Mouse (Mus musculus) midbrain, postnatal 0 days (tissue): ENCODE data around the gene Daw1. TPM values are rescaled to one million over a fixed set of nuclear protein-coding genes. Genes with fewer than 3 reads are reported as not detected.

ENCODE experiments used
- ATAC-seq: fragments of 200-750 bp; cut with Nextera tagmentation; 2 replicates; pipeline ENCODE4 v1.8.0; 2017; ENCODE audit warnings: moderate number of reproducible peaks, mild to moderate bottlenecking, moderate TSS enrichment, moderate library complexity; ENCODE audit not compliant: low FRiP score
- DNase-seq: peaks from one replicate; pipeline ENCODE4 v3.0.0-alpha.2; 2015; ENCODE audit warnings: low spot score
- H3K27ac ChIP-seq: fragments of 300-500 bp; sonication (generic); 2 replicates; pipeline ENCODE4 v1.5.1; 2014; ENCODE audit warnings: low read depth, mild to moderate bottlenecking, low read length, mixed read lengths
- H3K27me3 ChIP-seq: fragments of 300-500 bp; sonication (generic); 2 replicates; pipeline ENCODE4 v1.6.1; 2014; ENCODE audit warnings: low read length, control low read depth, mixed read lengths; ENCODE audit not compliant: insufficient read depth
- H3K36me3 ChIP-seq: fragments of 300-500 bp; sonication (generic); 2 replicates; pipeline ENCODE4 v1.6.1; 2014; ENCODE audit warnings: low read length, control low read depth, mixed read lengths; ENCODE audit not compliant: insufficient read depth
- H3K4me1 ChIP-seq: fragments of 300-500 bp; sonication (generic); 2 replicates; pipeline ENCODE4 v1.6.1; 2014; ENCODE audit warnings: mild to moderate bottlenecking, control low read depth, antibody characterized with exemption, low read length, mixed read lengths; ENCODE audit not compliant: insufficient read depth
- H3K4me2 ChIP-seq: fragments of 300-500 bp; sonication (generic); 2 replicates; pipeline ENCODE4 v1.6.1; 2014; ENCODE audit warnings: low read depth, mild to moderate bottlenecking, low read length, mixed read lengths; ENCODE audit not compliant: poor library complexity, severe bottlenecking
- H3K4me3 ChIP-seq: fragments of 300-500 bp; sonication (generic); 2 replicates; pipeline ENCODE4 v1.5.1; 2014; ENCODE audit warnings: low read depth, mild to moderate bottlenecking, low read length, moderate library complexity
- H3K9ac ChIP-seq: fragments of 300-500 bp; sonication (generic); replicated peaks from 2 replicates; pipeline ENCODE4 v1.6.1; 2014; ENCODE audit warnings: mild to moderate bottlenecking, low read length, moderate library complexity, mixed read lengths; ENCODE audit not compliant: poor library complexity, severe bottlenecking
- H3K9me3 ChIP-seq: fragments of 300-500 bp; sonication (generic); 2 replicates; pipeline ENCODE4 v1.6.1; 2016; ENCODE audit warnings: low read length, control low read depth
- CTCF ChIP-seq: IDR thresholded peaks from 2 replicates; pipeline ENCODE4 v1.5.1; 2016; ENCODE audit warnings: antibody characterized with exemption, mild to moderate bottlenecking
- WGBS: fragments of 180-500 bp; shearing (Covaris S2); extraction: QIAGEN DNeasy Blood & Tissue Kit; methylation state at CpG from one replicate; pipeline ENCODE4 v1.1.7; 2014; 5-methylcytosine and 5-hydroxymethylcytosine counted together
- polyA plus RNA-seq: library from polyadenylated mRNA; unstranded; fragments of >200 nt; fragmentation: Nextera tagmentation; extraction: Ambion mirVana; gene quantifications from 2 replicates; pipeline ENCODE4 v1.2.1, GENCODE M21; 2015
- total RNA-seq: library from RNA; depleted of rRNA; stranded (reverse); fragments of >200 nt; gene quantifications from 2 replicates; pipeline ENCODE4 v1.2.3, GENCODE M21; 2014; rRNA removed

Gene Daw1
- total and polyA plus RNA-seq, 2 experiments from 2014 or later, result 0.88 to 1.7 TPM

DNA sequence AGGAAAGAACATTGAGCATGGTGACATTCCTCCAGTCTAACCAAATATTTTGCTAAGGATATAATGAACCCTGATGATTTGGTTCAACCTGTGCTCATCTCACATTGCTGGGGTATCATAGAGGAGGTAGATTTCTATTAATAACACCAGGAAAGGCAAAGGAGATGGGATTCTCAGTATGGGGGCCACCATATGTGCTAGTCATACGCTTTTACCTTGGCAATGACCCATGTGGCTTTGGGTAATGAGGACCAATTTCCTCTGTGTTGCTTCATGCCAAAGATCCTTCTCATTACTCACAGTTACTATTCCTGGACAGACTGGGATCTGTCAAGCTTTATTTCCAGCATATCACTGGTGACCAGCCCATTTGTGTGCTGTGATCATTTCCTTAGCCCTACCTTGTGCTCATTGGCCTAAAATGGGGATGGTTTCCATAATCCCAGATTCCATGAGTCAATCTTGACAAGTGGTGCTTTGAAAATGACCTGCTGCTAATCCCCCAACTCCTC lies 88.7 kb downstream of the Daw1 start:
- Histone ChIP-seq H3K27me3 (no peaks in the 10 kb centered on the region), H3K9ac (no peak overlapping the region), H3K4me1 (no peaks in the 10 kb centered on the region), H3K4me2 (no peak overlapping the region), H3K4me3 (no peak overlapping the region), H3K36me3 (no peaks in the 10 kb centered on the region), H3K9me3 (no peaks in the 10 kb centered on the region), H3K27ac (no peak overlapping the region)
- TF ChIP-seq CTCF, result no peak
- ATAC-seq (no peak), DNase-seq (no peak)
- WGBS, result 88% methylated on average over 1 of the region's 1 CpGs

DNA sequence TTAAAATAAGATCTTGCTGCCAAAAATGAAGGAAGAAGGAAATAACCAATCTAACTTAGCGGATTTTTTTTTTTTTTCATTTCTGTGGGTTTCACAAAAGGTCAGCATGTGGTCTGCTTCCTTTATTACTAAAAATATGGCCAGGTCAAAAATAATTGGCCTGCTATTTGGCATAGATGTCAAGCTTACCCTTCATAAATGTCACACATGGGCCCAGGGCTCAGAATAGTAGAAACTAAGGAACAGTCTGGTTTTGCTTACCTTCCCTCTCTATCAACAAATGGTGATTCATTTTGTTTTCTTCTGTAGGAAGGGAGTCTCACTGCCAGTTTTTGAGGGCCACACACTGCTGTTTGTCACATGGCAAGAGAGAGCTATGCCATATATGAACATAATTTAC lies 92.2 kb downstream of the Daw1 start:
- Histone ChIP-seq H3K4me2 (no peak overlapping the region), H3K4me3 (no peak overlapping the region), H3K4me1 (no peaks in the 10 kb centered on the region), H3K9me3 (no peaks in the 10 kb centered on the region), H3K36me3 (no peaks in the 10 kb centered on the region), H3K27ac (no peak overlapping the region), H3K27me3 (no peaks in the 10 kb centered on the region), H3K9ac (no peak overlapping the region)
- ATAC-seq, result no peak
- no peak for DNase-seq
- TF ChIP-seq CTCF, result no peak
- WGBS, result 76% methylated on average over 1 of the region's 1 CpGs

Other genes with a start within 250 kb of the Daw1 start
- gene A030005L19Rik, start 246.4 kb upstream of the Daw1 start, total RNA-seq, result 0.33 TPM in 1 of 2 replicates, not detected in the other
- 0.20 TPM in 1 of 2 replicates, not detected in the other for gene A030005L19Rik, start 246.4 kb upstream of the Daw1 start, polyA plus RNA-seq
- gene A030014E15Rik, start 234.8 kb upstream of the Daw1 start, total RNA-seq, result 0.71 TPM in 1 of 2 replicates, not detected in the other
- not detected in 2 replicates for gene A030014E15Rik, start 234.8 kb upstream of the Daw1 start, polyA plus RNA-seq
- gene Gm6217, start 228.4 kb upstream of the Daw1 start, total RNA-seq, result not detected in 2 replicates
- not detected in 2 replicates for gene Gm6217, start 228.4 kb upstream of the Daw1 start, polyA plus RNA-seq
- gene A030003K21Rik, start 216.4 kb upstream of the Daw1 start, total RNA-seq, result not detected in 2 replicates
- not detected in 2 replicates for gene A030003K21Rik, start 216.4 kb upstream of the Daw1 start, polyA plus RNA-seq
- gene Gm7544, start 203.7 kb upstream of the Daw1 start, total RNA-seq, result not detected in 2 replicates
- gene Gm7544, start 203.7 kb upstream of the Daw1 start, polyA plus RNA-seq, result not detected in 2 replicates
- gene Gm47955, start 199.5 kb upstream of the Daw1 start, total RNA-seq, result not detected in 2 replicates
- not detected in 2 replicates for gene Gm47955, start 199.5 kb upstream of the Daw1 start, polyA plus RNA-seq
- not detected in 2 replicates for gene Gm47959, start 159.2 kb upstream of the Daw1 start, total RNA-seq
- gene Gm47959, start 159.2 kb upstream of the Daw1 start, polyA plus RNA-seq, result not detected in 2 replicates
- 0.71 and 0.99 TPM in 2 replicates for gene Slc19a3, start 121.3 kb upstream of the Daw1 start, total RNA-seq
- 0.83 and 0.90 TPM in 2 replicates for gene Slc19a3, start 121.3 kb upstream of the Daw1 start, polyA plus RNA-seq
- gene Krtap28-10, start 117.3 kb upstream of the Daw1 start, total RNA-seq, result not detected in 2 replicates
- not detected in 2 replicates for gene Krtap28-10, start 117.3 kb upstream of the Daw1 start, polyA plus RNA-seq
- not detected in 2 replicates for gene Gm47969, start 114.8 kb upstream of the Daw1 start, total RNA-seq
- not detected in 2 replicates for gene Gm47969, start 114.8 kb upstream of the Daw1 start, polyA plus RNA-seq
- not detected in 2 replicates for gene A030005K14Rik, start 100.4 kb upstream of the Daw1 start, total RNA-seq
- not detected in 2 replicates for gene A030005K14Rik, start 100.4 kb upstream of the Daw1 start, polyA plus RNA-seq
- not detected in 2 replicates for gene Krtap28-13, start 98.8 kb upstream of the Daw1 start, total RNA-seq
- gene Krtap28-13, start 98.8 kb upstream of the Daw1 start, polyA plus RNA-seq, result not detected in 2 replicates
- gene Ccl20, start 43.0 kb upstream of the Daw1 start, total RNA-seq, result not detected in 2 replicates
- not detected in 2 replicates for gene Ccl20, start 43.0 kb upstream of the Daw1 start, polyA plus RNA-seq
- 63.2 and 68.3 TPM in 2 replicates for gene Sphkap, start 248.4 kb downstream of the Daw1 start, total RNA-seq
- 16.7 and 17.2 TPM in 2 replicates for gene Sphkap, start 248.4 kb downstream of the Daw1 start, polyA plus RNA-seq